Mouse (Mus musculus): Measurements from ENCODE around the gene Tgfa.

GRCm38 (mm10) chr6:86186106-86186955, 8.7 kb upstream of the Tgfa start:
- TF ChIP-seq TAL1 (IDR thresholded peaks at IDR 0.05; ENCODE audit: low read length) (no peak), ZNF384 (IDR thresholded peaks at IDR 0.05; ENCODE audit: low read depth, low read length) (no peak), POLR2A (IDR thresholded peaks at IDR 0.05; ENCODE audit: control insufficient read depth in 1 of 2, insufficient read depth in 1 of 2, low read depth in 1 of 2, low read length in 2 of 2, poor library complexity in 1 of 2) (no peak), SIN3A (IDR thresholded peaks at IDR 0.05; ENCODE audit: low read length) (no peak), MAFK (IDR thresholded peaks at IDR 0.05; ENCODE audit: borderline replicate concordance, low read depth, low read length) (no peak), ZC3H11A (IDR thresholded peaks at IDR 0.05; ENCODE audit: low read depth, low read length) (no peak), CTCF (IDR thresholded peaks at IDR 0.05 in 2 of 3, conservative IDR thresholded peaks at IDR 0.05 in 1 of 3; ENCODE audit: control insufficient read depth in 1 of 3, insufficient read depth in 1 of 3, low read depth in 2 of 3, low read length in 3 of 3, poor library complexity in 1 of 3, severe bottlenecking in 1 of 3) (no peak), MAX (IDR thresholded peaks at IDR 0.05; ENCODE audit: low read length) (no peak), MAZ (IDR thresholded peaks at IDR 0.05; ENCODE audit: low read depth, low read length) (no peak), POLR2AphosphoS5 (IDR thresholded peaks at IDR 0.05; ENCODE audit: borderline replicate concordance, low read depth, low read length) (no peak)

All from MEL (cell line).